Mouse (Mus musculus): ENCODE data around the gene Taf6l. TPM values are rescaled to one million over a fixed set of nuclear protein-coding genes. Genes with fewer than 3 reads are reported as not detected.
"Not testable (repeated sequence)": the region's sequence is repeated elsewhere in the genome, so short reads cannot be mapped to it uniquely, and the experiment has no call there.

Gene Taf6l
- polyA plus RNA-seq, 1 experiment from 2014 or later = 36.7 TPM

GRCm38 (mm10) chr19:8739646-8740045 is 46.6 kb downstream of the Taf6l start:
- H3K4me3 ChIP-seq (ENCODE audit: low read depth, low read length) = no peak overlapping the region
- no peaks in the 10 kb centered on the region for H3K9me3 ChIP-seq (ENCODE audit: control insufficient read depth, low read length)
- DNase-seq (ENCODE audit: low spot score) (no peak), ATAC-seq (replicated peaks; ENCODE audit: low FRiP score) (no peak)
- no peak overlapping the region for H3K9ac ChIP-seq (ENCODE audit: low read length)
- H3K27me3 ChIP-seq (ENCODE audit: control insufficient read depth, insufficient read depth, low read length) = no peaks in the 10 kb centered on the region
- 90% methylated on average over 6 of the region's 6 CpGs for WGBS
- H3K4me1 ChIP-seq (replicated peaks; ENCODE audit: control insufficient read depth, insufficient read depth, low read length) = peaks cover 15% of the 10 kb centered on the region
- no peak overlapping the region for H3K27ac ChIP-seq (ENCODE audit: low read depth, low read length)
- H3K4me2 ChIP-seq (ENCODE audit: low read depth, low read length, severe bottlenecking) = no peak overlapping the region
- peaks cover 8% of the 10 kb centered on the region for H3K36me3 ChIP-seq (ENCODE audit: control insufficient read depth, insufficient read depth, low read length)

GRCm38 (mm10) chr19:8738911-8739310 is 47.3 kb downstream of the Taf6l start:
- no peaks in the 10 kb centered on the region for H3K27me3 ChIP-seq (ENCODE audit: control insufficient read depth, insufficient read depth, low read length)
- H3K36me3 ChIP-seq (ENCODE audit: control insufficient read depth, insufficient read depth, low read length) = peaks cover 8% of the 10 kb centered on the region
- H3K9me3 ChIP-seq (ENCODE audit: control insufficient read depth, low read length) = no peaks in the 10 kb centered on the region
- no peak overlapping the region for H3K9ac ChIP-seq (ENCODE audit: low read length)
- no peak overlapping the region for H3K4me2 ChIP-seq (ENCODE audit: low read depth, low read length, severe bottlenecking)
- 92% methylated on average over 7 of the region's 7 CpGs for WGBS
- H3K27ac ChIP-seq (ENCODE audit: low read depth, low read length) = no peak overlapping the region
- no peak overlapping the region for H3K4me3 ChIP-seq (ENCODE audit: low read depth, low read length)
- no peak for ATAC-seq (replicated peaks; ENCODE audit: low FRiP score)
- DNase-seq (ENCODE audit: low spot score) = no peak
- H3K4me1 ChIP-seq (replicated peaks; ENCODE audit: control insufficient read depth, insufficient read depth, low read length) = peaks cover 15% of the 10 kb centered on the region

GRCm38 (mm10) chr19:8736160-8736467 is 50.1 kb downstream of the Taf6l start:
- peaks cover 5% of the 10 kb centered on the region for H3K36me3 ChIP-seq (ENCODE audit: control insufficient read depth, insufficient read depth, low read length)
- peak overlapping the region; percentile 81 for H3K4me2 ChIP-seq (ENCODE audit: low read depth, low read length, severe bottlenecking)
- H3K27ac ChIP-seq (ENCODE audit: low read depth, low read length) = no peak overlapping the region
- no peaks in the 10 kb centered on the region for H3K9me3 ChIP-seq (ENCODE audit: control insufficient read depth, low read length)
- DNase-seq (ENCODE audit: low spot score) = no peak
- 3% methylated on average over 11 of the region's 11 CpGs for WGBS
- peak overlapping the region; percentile 88 for H3K4me3 ChIP-seq (ENCODE audit: low read depth, low read length)
- H3K4me1 ChIP-seq (replicated peaks; ENCODE audit: control insufficient read depth, insufficient read depth, low read length) = peaks cover 10% of the 10 kb centered on the region
- ATAC-seq (replicated peaks; ENCODE audit: low FRiP score) = no peak
- peak overlapping the region; percentile 75 for H3K9ac ChIP-seq (ENCODE audit: low read length)
- H3K27me3 ChIP-seq (ENCODE audit: control insufficient read depth, insufficient read depth, low read length) = no peaks in the 10 kb centered on the region

- no peak within 1 kb of the TSS for H3K27ac ChIP-seq (ENCODE audit: low read depth, low read length)
- ATAC-seq (replicated peaks; ENCODE audit: low FRiP score) = peak; percentile 94
- peaks cover 5% of the 10 kb centered on the region for H3K4me1 ChIP-seq (replicated peaks; ENCODE audit: control insufficient read depth, insufficient read depth, low read length)
Observed at GRCm38 (mm10) chr19:8735389-8736159, 50.6 kb downstream of the Taf6l start, which contains the start of gene Wdr74. Gene Wdr74 (plus strand): TSS chr19:8735827.

GRCm38 (mm10) chr19:8734334-8734733 is 51.9 kb downstream of the Taf6l start:
- Histone ChIP-seq H3K36me3 (ENCODE audit: control insufficient read depth, insufficient read depth, low read length) (peaks cover 2% of the 10 kb centered on the region; the same call in 1 of the 2 replicates), H3K9ac (ENCODE audit: low read length) (no peak overlapping the region), H3K4me1 (replicated peaks; ENCODE audit: control insufficient read depth, insufficient read depth, low read length) (0 out of 2 replicates have a peak, but pooled peaks cover 3% of the 10 kb centered on the region), H3K27me3 (ENCODE audit: control insufficient read depth, insufficient read depth, low read length) (no peaks in the 10 kb centered on the region), H3K9me3 (ENCODE audit: control insufficient read depth, low read length) (no peaks in the 10 kb centered on the region), H3K4me3 (ENCODE audit: low read depth, low read length) (no peak overlapping the region), H3K4me2 (ENCODE audit: low read depth, low read length, severe bottlenecking) (no peak overlapping the region), H3K27ac (ENCODE audit: low read depth, low read length) (no peak overlapping the region)
- ATAC-seq (replicated peaks; ENCODE audit: low FRiP score) (no peak), DNase-seq (ENCODE audit: low spot score) (no peak)
- 79% methylated on average over 3 of the region's 3 CpGs for WGBS

More at GRCm38 (mm10) chr19:8735389-8736159, 50.6 kb downstream of the Taf6l start, which contains the start of gene Wdr74:
- Histone ChIP-seq H3K4me2 (ENCODE audit: low read depth, low read length, severe bottlenecking) (peak within 1 kb of the TSS; percentile 81), H3K9me3 (ENCODE audit: control insufficient read depth, low read length) (no peaks in the 10 kb centered on the region), H3K27me3 (ENCODE audit: control insufficient read depth, insufficient read depth, low read length) (no peaks in the 10 kb centered on the region), H3K4me3 (ENCODE audit: low read depth, low read length) (peak within 1 kb of the TSS; percentile 88), H3K9ac (ENCODE audit: low read length) (peak within 1 kb of the TSS; percentile 75), H3K36me3 (ENCODE audit: control insufficient read depth, insufficient read depth, low read length) (peaks cover 5% of the 10 kb centered on the region)
- whole genome bisulfite sequencing = under 1% methylated on average over 32 of the region's 32 CpGs
- peak; percentile 94 for DNase-seq (ENCODE audit: low spot score)

- 50% methylated on average over 3 of the region's 3 CpGs for WGBS
- peaks cover 10% of the 10 kb centered on the region; the same call in 1 of the 2 replicates for H3K36me3 ChIP-seq (ENCODE audit: control insufficient read depth, insufficient read depth, low read length)
- H3K4me2 ChIP-seq (ENCODE audit: low read depth, low read length, severe bottlenecking); H3K4me1 ChIP-seq (replicated peaks; ENCODE audit: control insufficient read depth, insufficient read depth, low read length); H3K9me3 ChIP-seq (ENCODE audit: control insufficient read depth, low read length); H3K9ac ChIP-seq (ENCODE audit: low read length); ATAC-seq (replicated peaks; ENCODE audit: low FRiP score); H3K27me3 ChIP-seq (ENCODE audit: control insufficient read depth, insufficient read depth, low read length); H3K27ac ChIP-seq (ENCODE audit: low read depth, low read length); DNase-seq (ENCODE audit: low spot score); H3K4me3 ChIP-seq (ENCODE audit: low read depth, low read length): not testable (repeated sequence)
Observed at GRCm38 (mm10) chr19:8728335-8729099, 57.7 kb downstream of the Taf6l start.

GRCm38 (mm10) chr19:8727495-8728114 is 58.6 kb downstream of the Taf6l start:
- no peaks in the 10 kb centered on the region for H3K27me3 ChIP-seq (ENCODE audit: control insufficient read depth, insufficient read depth, low read length)
- peaks cover 8% of the 10 kb centered on the region for H3K4me1 ChIP-seq (replicated peaks; ENCODE audit: control insufficient read depth, insufficient read depth, low read length)
- no peak overlapping the region for H3K4me3 ChIP-seq (ENCODE audit: low read depth, low read length)
- no peaks in the 10 kb centered on the region for H3K9me3 ChIP-seq (ENCODE audit: control insufficient read depth, low read length)
- DNase-seq (ENCODE audit: low spot score) (no peak), ATAC-seq (replicated peaks; ENCODE audit: low FRiP score) (no peak)
- no peak overlapping the region for H3K4me2 ChIP-seq (ENCODE audit: low read depth, low read length, severe bottlenecking)
- peaks cover 10% of the 10 kb centered on the region; the same call in 1 of the 2 replicates for H3K36me3 ChIP-seq (ENCODE audit: control insufficient read depth, insufficient read depth, low read length)
- no peak overlapping the region for H3K27ac ChIP-seq (ENCODE audit: low read depth, low read length)
- H3K9ac ChIP-seq (ENCODE audit: low read length) = no peak overlapping the region
- WGBS = 18% methylated on average over 5 of the region's 5 CpGs

GRCm38 (mm10) chr19:8726609-8727390 is 59.4 kb downstream of the Taf6l start:
- Histone ChIP-seq H3K4me3 (ENCODE audit: low read depth, low read length) (no peak overlapping the region), H3K9ac (ENCODE audit: low read length) (no peak overlapping the region), H3K27me3 (ENCODE audit: control insufficient read depth, insufficient read depth, low read length) (no peaks in the 10 kb centered on the region), H3K4me1 (replicated peaks; ENCODE audit: control insufficient read depth, insufficient read depth, low read length) (peaks cover 12% of the 10 kb centered on the region), H3K4me2 (ENCODE audit: low read depth, low read length, severe bottlenecking) (no peak overlapping the region; the same call in 1 of the 2 replicates), H3K27ac (ENCODE audit: low read depth, low read length) (no peak overlapping the region), H3K36me3 (ENCODE audit: control insufficient read depth, insufficient read depth, low read length) (peaks cover 10% of the 10 kb centered on the region; the same call in 1 of the 2 replicates), H3K9me3 (ENCODE audit: control insufficient read depth, low read length) (no peaks in the 10 kb centered on the region)
- ATAC-seq (replicated peaks; ENCODE audit: low FRiP score) = no peak
- 18% methylated on average over 3 of the region's 3 CpGs for WGBS
- no peak for DNase-seq (ENCODE audit: low spot score)
